ENCODE assay signal across 33 mouse cellular contexts in genomic region chr6:71235121-71235520, GRCm38 (mm10). TPM values are rescaled to one million over a fixed set of nuclear protein-coding genes. Genes with fewer than 3 reads are reported as not detected.
DNase-seq lines count a peak whose midpoint lies in the region; ATAC-seq and TF ChIP-seq lines count a peak whose summit lies in the region.
"Had no signal": no experiment of that assay in that cellular context is flagged by ENCODE, and none has a peak within 500 bp of the region (broad histone marks: within the 10 kb centered on the region; RNA-seq: fewer than 3 reads in every experiment).

No protein-coding gene starts in this region.

- 76% methylated on average over 13 of the region's 13 CpGs for WGBS in intestine, embryonic 16.5 days
- WGBS in intestine, embryonic 15.5 days = 77% methylated on average over 13 of the region's 13 CpGs
- WGBS in liver, embryonic 12.5 days (ENCODE audit: insufficient replicate concordance) = 48% methylated on average over 13 of the region's 13 CpGs

- H3K4me3 ChIP-seq in intestine, embryonic 16.5 days (ENCODE audit: low read length) = no peak overlapping the region
- no peak overlapping the region for H3K4me3 ChIP-seq in intestine, embryonic 15.5 days (replicated peaks)
- no peak overlapping the region for H3K4me3 ChIP-seq in ES-E14 (ENCODE audit: insufficient read depth in 1 of 2, low read depth in 1 of 2, low read length in 2 of 2, poor library complexity in 1 of 2, severe bottlenecking in 1 of 2)
- no peak overlapping the region for H3K4me3 ChIP-seq in liver, embryonic 12.5 days
- H3K4me3 ChIP-seq: embryonic facial prominence, embryonic 10.5 days; embryonic facial prominence, embryonic 15.5 days; forebrain, embryonic 12.5 days; heart, embryonic 12.5 days; hindbrain, embryonic 10.5 days; left cerebral cortex, adult 2 months; limb, embryonic 12.5 days; liver, embryonic 15.5 days; midbrain, embryonic 13.5 days; neural tube, embryonic 13.5 days had no signal

- no peak for DNase-seq in ES-E14 (ENCODE audit: low read depth, low spot score)
- DNase-seq in layer of hippocampus, adult 8-10 months (ENCODE audit: low spot score in 2 of 2) = no peak
- DNase-seq in right cerebral cortex, adult 18-20 months = no peak
- DNase-seq: adrenal gland, postnatal 10 days; cerebellum, adult 8-10 months; cerebellum, postnatal 25 days; gastrocnemius, postnatal 14 days; heart, adult 18-20 months; heart, postnatal 10 days; kidney, adult 9 months; kidney, postnatal 10 days; lung, postnatal 36 days; right cerebral cortex, postnatal 25 days; spleen, adult 18-20 months; thymus, postnatal 14 days had no signal

- no peak for ATAC-seq in intestine, embryonic 16.5 days
- ATAC-seq in intestine, embryonic 15.5 days = no peak
- no peak; the same call in 1 of the 2 replicates for ATAC-seq in liver, embryonic 12.5 days
- ATAC-seq in granulocyte monocyte progenitor cell, adult 5-6 weeks (replicated peaks; ENCODE audit: poor library complexity, severe bottlenecking) = no peak
- ATAC-seq: hindbrain, embryonic 16.5 days; midbrain, embryonic 13.5 days had no signal

- H3K4me2 ChIP-seq in intestine, embryonic 16.5 days (ENCODE audit: low read depth, low read length) = no peak overlapping the region
- no peak overlapping the region for H3K4me2 ChIP-seq in intestine, embryonic 15.5 days (replicated peaks)
- H3K4me2 ChIP-seq in liver, embryonic 12.5 days = no peak overlapping the region
- H3K4me2 ChIP-seq: embryonic facial prominence, embryonic 15.5 days; forebrain, embryonic 12.5 days; heart, embryonic 12.5 days; limb, embryonic 12.5 days; liver, embryonic 15.5 days; midbrain, embryonic 13.5 days; neural tube, embryonic 13.5 days had no signal

- no peaks in the 10 kb centered on the region for H3K9me3 ChIP-seq in intestine, embryonic 16.5 days (ENCODE audit: control insufficient read depth, low read length)
- H3K9me3 ChIP-seq in intestine, embryonic 15.5 days = no peaks in the 10 kb centered on the region
- H3K9me3 ChIP-seq in ES-E14 (ENCODE audit: control insufficient read depth, insufficient read depth, low read depth, low read length) = no peaks in the 10 kb centered on the region
- no peaks in the 10 kb centered on the region for H3K9me3 ChIP-seq in liver, embryonic 12.5 days (replicated peaks)
- H3K9me3 ChIP-seq: embryonic facial prominence, embryonic 10.5 days; embryonic facial prominence, embryonic 15.5 days; forebrain, embryonic 12.5 days; heart, embryonic 12.5 days; hindbrain, embryonic 10.5 days; limb, embryonic 12.5 days; liver, embryonic 15.5 days; midbrain, embryonic 13.5 days; neural tube, embryonic 13.5 days had no signal

- H3K4me1 ChIP-seq in intestine, embryonic 16.5 days (ENCODE audit: control insufficient read depth, insufficient read depth, low read length) = no peaks in the 10 kb centered on the region; the same call in 1 of the 2 replicates
- H3K4me1 ChIP-seq in intestine, embryonic 15.5 days (replicated peaks) = no peaks in the 10 kb centered on the region
- H3K4me1 ChIP-seq in ES-E14 (ENCODE audit: control insufficient read depth in 2 of 2, insufficient read depth in 2 of 2, low read length in 2 of 2, poor library complexity in 1 of 2) = peaks cover 0 to 6% of the 10 kb centered on the region in 2 experiments; a peak in 2 of 4 replicates
- no peaks in the 10 kb centered on the region for H3K4me1 ChIP-seq in liver, embryonic 12.5 days
- H3K4me1 ChIP-seq: embryonic facial prominence, embryonic 10.5 days; embryonic facial prominence, embryonic 15.5 days; forebrain, embryonic 12.5 days; heart, embryonic 12.5 days; hindbrain, embryonic 10.5 days; limb, embryonic 12.5 days; liver, embryonic 15.5 days; midbrain, embryonic 13.5 days; neural tube, embryonic 13.5 days had no signal

- H3K27me3 ChIP-seq in intestine, embryonic 16.5 days (replicated peaks; ENCODE audit: control insufficient read depth, insufficient read depth, low read length) = no peaks in the 10 kb centered on the region
- no peaks in the 10 kb centered on the region for H3K27me3 ChIP-seq in intestine, embryonic 15.5 days (replicated peaks)
- H3K27me3 ChIP-seq in liver, embryonic 12.5 days (replicated peaks) = no peaks in the 10 kb centered on the region
- H3K27me3 ChIP-seq: embryonic facial prominence, embryonic 15.5 days; forebrain, embryonic 12.5 days; heart, embryonic 12.5 days; limb, embryonic 12.5 days; liver, embryonic 15.5 days; midbrain, embryonic 13.5 days; neural tube, embryonic 13.5 days had no signal

- in situ Hi-C loops in ES-E14 (cut with MboI; ENCODE audit: low sequenced_read_pairs in 2 of 2, unreplicated experiment in 2 of 2) = no loop called here

- H3K36me3 ChIP-seq in intestine, embryonic 16.5 days (ENCODE audit: control insufficient read depth, insufficient read depth, low read length) = no peaks in the 10 kb centered on the region
- no peaks in the 10 kb centered on the region for H3K36me3 ChIP-seq in intestine, embryonic 15.5 days
- H3K36me3 ChIP-seq in ES-E14 (ENCODE audit: control insufficient read depth, insufficient read depth, low read length, poor library complexity, severe bottlenecking) = no peaks in the 10 kb centered on the region
- no peaks in the 10 kb centered on the region for H3K36me3 ChIP-seq in liver, embryonic 12.5 days
- H3K36me3 ChIP-seq: embryonic facial prominence, embryonic 10.5 days; embryonic facial prominence, embryonic 15.5 days; forebrain, embryonic 12.5 days; hindbrain, embryonic 10.5 days; limb, embryonic 12.5 days; liver, embryonic 15.5 days; midbrain, embryonic 13.5 days; neural tube, embryonic 13.5 days had no signal

- no peak overlapping the region for H3K9ac ChIP-seq in intestine, embryonic 16.5 days (ENCODE audit: low read depth, low read length)
- H3K9ac ChIP-seq in intestine, embryonic 15.5 days = no peak overlapping the region
- peak overlapping the region; percentile 43; the same call in 1 of the 2 replicates for H3K9ac ChIP-seq in ES-E14 (ENCODE audit: insufficient read depth, low read depth, low read length, poor library complexity, severe bottlenecking)
- H3K9ac ChIP-seq in liver, embryonic 12.5 days = no peak overlapping the region
- H3K9ac ChIP-seq: embryonic facial prominence, embryonic 15.5 days; forebrain, embryonic 12.5 days; heart, embryonic 12.5 days; limb, embryonic 12.5 days; liver, embryonic 15.5 days; midbrain, embryonic 13.5 days; neural tube, embryonic 13.5 days had no signal

- H3K27ac ChIP-seq in intestine, embryonic 16.5 days (ENCODE audit: low read length) = peak overlapping the region; percentile 51; the same call in 1 of the 2 replicates
- no peak overlapping the region for H3K27ac ChIP-seq in intestine, embryonic 15.5 days
- H3K27ac ChIP-seq in ES-E14 (ENCODE audit: insufficient read depth, low read depth, low read length, poor library complexity, severe bottlenecking) = no peak overlapping the region
- peak overlapping the region; percentile 24; the same call in 1 of the 2 replicates for H3K27ac ChIP-seq in liver, embryonic 12.5 days
- H3K27ac ChIP-seq: embryonic facial prominence, embryonic 10.5 days; embryonic facial prominence, embryonic 15.5 days; forebrain, embryonic 12.5 days; hindbrain, embryonic 10.5 days; left cerebral cortex, adult 2 months; limb, embryonic 12.5 days; liver, embryonic 15.5 days; midbrain, embryonic 13.5 days; neural tube, embryonic 13.5 days had no signal

TF ChIP-seq in ES-E14, 5 proteins besides CTCF, POLR2A, EP300 and RAD21:
- no peak for TF ChIP-seq HCFC1 (IDR thresholded peaks at IDR 0.05; ENCODE audit: borderline replicate concordance, insufficient read depth, low read length)
- no peak for TF ChIP-seq ZNF384 (IDR thresholded peaks at IDR 0.05; ENCODE audit: low read depth, low read length)
- no peak for TF ChIP-seq MAFK (IDR thresholded peaks at IDR 0.05; ENCODE audit: insufficient read depth, low read depth, low read length)
- no peak for TF ChIP-seq ZC3H11A (IDR thresholded peaks at IDR 0.05; ENCODE audit: borderline replicate concordance, low read depth, low read length)
- TF ChIP-seq CHD2 (IDR thresholded peaks at IDR 0.05; ENCODE audit: low read depth, low read length) = no peak

RNA-seq across cellular contexts. Expression of gene Fabp1, which starts 35.5 kb away (rescaled TPM):
- polyA plus RNA-seq in intestine, embryonic 16.5 days (2015; fragmentation: Nextera tagmentation; extraction: Ambion mirVana) = 4,478 and 6,129 TPM in 2 replicates
- polyA plus RNA-seq in intestine, embryonic 15.5 days (2015; fragmentation: Nextera tagmentation; extraction: Ambion mirVana) = 2,291 and 2,664 TPM in 2 replicates
- not detected in 2 replicates for total RNA-seq in ES-E14 (2012; rRNA removed)
- 109 and 117 TPM in 2 replicates for polyA plus RNA-seq in liver, embryonic 12.5 days (2016; fragmentation: Nextera tagmentation; extraction: Ambion mirVana)
- 0.73 TPM in 1 of 2 replicates, not detected in the other for total RNA-seq in granulocyte monocyte progenitor cell, adult 5-6 weeks (2014; fragmentation: Nextera tagmentation)
- total RNA-seq in granulocyte monocyte progenitor cell, adult 5-6 weeks (2017) = not detected in 2 replicates
- total RNA-seq in layer of hippocampus, adult 8-10 months (2022) = not detected
- total RNA-seq: gastrocnemius, postnatal 14 days; heart, adult 18-20 months; heart, postnatal 10 days; layer of hippocampus, postnatal 14 days; left cerebral cortex, adult 2 months; left cerebral cortex, postnatal 25 days; megakaryocyte-erythroid progenitor cell, adult 5-6 weeks had no signal
- polyA plus RNA-seq: embryonic facial prominence, embryonic 10.5 days; forebrain, embryonic 12.5 days; hindbrain, embryonic 10.5 days; hindbrain, embryonic 16.5 days; limb, embryonic 12.5 days; midbrain, embryonic 13.5 days had no signal

RNA-seq across cellular contexts. Expression of gene Krcc1, which starts 36.4 kb away (rescaled TPM):
- 70.8 and 72.0 TPM in 2 replicates for polyA plus RNA-seq in intestine, embryonic 16.5 days (2015; fragmentation: Nextera tagmentation; extraction: Ambion mirVana)
- polyA plus RNA-seq in intestine, embryonic 15.5 days (2015; fragmentation: Nextera tagmentation; extraction: Ambion mirVana) = 62.2 and 72.5 TPM in 2 replicates
- total RNA-seq in ES-E14 (2012; rRNA removed) = 13.2 and 19.2 TPM in 2 replicates
- 22.9 and 23.4 TPM in 2 replicates for polyA plus RNA-seq in liver, embryonic 12.5 days (2016; fragmentation: Nextera tagmentation; extraction: Ambion mirVana)
- total RNA-seq in granulocyte monocyte progenitor cell, adult 5-6 weeks (2014; fragmentation: Nextera tagmentation) = 54.1 and 65.1 TPM in 2 replicates
- total RNA-seq in granulocyte monocyte progenitor cell, adult 5-6 weeks (2017) = 104 and 123 TPM in 2 replicates
- 10 to 100 TPM; 15.5 to 22.7 (median 17.5) TPM for total RNA-seq in layer of hippocampus, adult 8-10 months (2022)

Comparison
In these comparisons a context has a peak if more than half of its experiments do, and no peak if none do; other contexts are left out.
1. H3K27ac ChIP-seq: peak in intestine, embryonic 16.5 days (single experiment) and liver, embryonic 12.5 days (single experiment); none in intestine, embryonic 15.5 days (single experiment) and ES-E14 (single experiment).